Mouse (Mus musculus): Measurements from ENCODE around the gene Nodal.
A peak's percentile ranks its signal among the peaks of the same experiment; 100 is the strongest.

The Nodal gene

DNA sequence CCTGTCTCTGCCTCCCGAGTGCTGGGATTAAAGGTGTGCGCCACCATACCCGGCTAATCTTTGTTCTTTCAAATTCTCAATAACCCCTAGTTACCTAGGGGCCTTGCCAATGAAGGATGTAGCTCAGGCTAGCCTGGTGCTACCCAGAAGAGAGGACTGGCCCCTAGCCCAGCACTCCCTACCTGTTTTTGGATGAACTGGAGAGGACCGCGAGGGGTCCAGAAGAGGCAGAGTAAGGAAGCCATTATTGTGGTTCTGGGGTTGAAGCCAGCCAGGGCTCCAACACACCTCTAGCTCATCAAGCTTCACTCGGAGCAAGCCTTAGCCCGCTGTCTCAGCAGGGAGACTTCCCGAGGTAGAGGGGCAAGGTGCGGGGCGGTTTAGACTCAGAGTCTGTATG, at the start of gene Nodal:
Gene Nodal, plus strand, starts transcription at position 301 of the 400 bp plus-strand sequence.
- DNase-seq = no peak

DNA sequence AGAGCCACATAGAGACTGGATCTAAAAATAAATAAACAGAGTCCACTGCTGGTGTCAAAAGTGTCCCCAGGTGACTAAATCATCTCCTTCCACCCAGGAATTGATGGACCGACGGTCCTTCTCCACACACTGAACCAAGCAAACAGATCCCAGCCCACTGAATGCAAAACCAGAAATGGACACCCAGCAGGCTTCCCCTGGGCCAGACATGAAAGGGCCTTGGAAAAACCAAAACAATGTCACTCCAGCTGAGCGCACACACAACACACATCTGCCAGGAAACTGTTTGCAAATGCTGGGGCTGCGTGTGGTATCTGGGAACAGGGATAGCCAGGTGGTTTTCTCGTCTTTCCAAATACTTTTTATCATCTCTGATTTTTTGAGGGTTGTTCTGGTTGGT, 48.0 kb upstream of the Nodal start:
- DNase-seq = no peak

DNA sequence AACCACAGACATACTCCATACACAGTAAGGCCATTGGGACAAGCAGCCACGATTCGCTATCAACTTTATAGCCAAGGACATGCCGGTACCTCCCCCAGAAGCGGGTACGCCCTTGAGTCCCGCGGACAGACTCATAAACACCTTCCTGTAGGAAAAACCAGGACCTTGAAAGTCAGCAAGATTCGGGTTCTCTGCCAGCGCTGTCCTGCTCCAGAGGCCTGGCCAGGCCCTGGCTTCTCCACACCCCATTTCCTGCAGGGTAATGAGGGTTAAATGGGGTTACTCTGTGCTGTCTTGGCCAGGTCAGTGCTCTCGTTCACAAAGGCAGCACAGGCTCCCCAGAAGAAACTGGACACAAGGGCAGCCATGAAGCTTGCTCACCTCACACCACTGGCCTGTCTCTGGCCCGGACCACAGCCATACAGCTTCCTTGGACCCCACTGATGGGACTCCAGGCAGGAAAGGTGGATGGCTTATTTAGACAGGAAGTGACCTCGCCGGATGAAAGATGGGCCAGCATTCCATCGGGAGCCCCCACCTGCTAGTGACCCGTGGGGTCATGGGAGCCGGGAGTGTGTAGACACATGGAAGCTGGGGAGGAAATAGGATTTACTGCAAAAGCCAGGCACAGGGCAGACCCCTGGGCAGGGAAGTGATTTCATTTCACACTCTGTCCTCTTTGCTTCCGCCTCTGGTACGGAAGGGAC, 47.3 kb upstream of the Nodal start:
- no peak for DNase-seq

DNA sequence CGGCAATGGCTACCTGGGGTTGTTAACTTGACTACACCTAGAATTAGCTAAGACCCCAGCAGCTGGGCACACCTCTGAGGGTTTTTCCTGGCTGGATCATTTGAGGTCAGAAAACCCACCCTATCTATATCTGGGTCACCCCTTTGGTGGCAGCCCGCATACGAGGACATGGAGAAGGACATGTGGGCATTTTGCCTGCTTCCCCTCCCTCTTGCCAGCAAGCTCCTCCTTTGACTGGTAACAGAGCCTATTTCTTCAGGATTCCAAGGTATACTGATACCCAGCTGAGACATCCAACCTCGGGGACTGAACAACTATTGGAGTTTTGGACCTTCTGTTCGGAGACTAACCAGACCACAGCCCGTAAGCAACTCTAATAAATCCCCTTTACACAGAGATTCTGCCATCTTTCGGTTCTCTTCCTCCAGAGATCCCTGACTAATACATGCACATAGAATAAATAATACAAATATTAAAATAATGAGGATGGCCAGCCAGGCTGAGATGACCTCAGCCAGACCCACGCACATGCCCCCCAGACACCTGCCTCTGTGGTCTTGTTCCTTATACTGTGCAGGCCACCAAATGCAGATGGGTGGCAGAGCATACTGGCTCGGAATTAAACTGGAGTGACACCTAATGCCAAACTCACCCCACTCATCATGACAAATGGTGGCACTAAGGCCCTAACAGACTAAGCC, 45.7 kb upstream of the Nodal start:
- DNase-seq = no peak

DNA sequence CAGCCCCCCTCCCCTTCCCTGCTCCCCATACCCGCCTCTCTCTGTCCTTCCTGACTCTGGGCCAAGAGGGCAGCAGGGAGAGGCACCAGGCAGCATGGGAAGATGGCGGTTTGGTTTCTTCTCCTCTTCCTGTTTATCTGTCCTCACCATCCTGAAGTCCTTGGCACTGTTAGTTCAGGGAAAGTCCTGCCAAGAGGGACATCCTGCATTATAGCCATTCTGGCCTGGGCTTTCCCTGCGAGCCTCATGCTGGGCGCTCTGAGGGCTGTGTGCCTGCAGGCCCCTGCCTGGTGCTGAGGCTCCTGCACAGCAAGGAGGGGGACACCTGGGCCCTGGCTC, 45.2 kb upstream of the Nodal start:
- DNase-seq = no peak

DNA sequence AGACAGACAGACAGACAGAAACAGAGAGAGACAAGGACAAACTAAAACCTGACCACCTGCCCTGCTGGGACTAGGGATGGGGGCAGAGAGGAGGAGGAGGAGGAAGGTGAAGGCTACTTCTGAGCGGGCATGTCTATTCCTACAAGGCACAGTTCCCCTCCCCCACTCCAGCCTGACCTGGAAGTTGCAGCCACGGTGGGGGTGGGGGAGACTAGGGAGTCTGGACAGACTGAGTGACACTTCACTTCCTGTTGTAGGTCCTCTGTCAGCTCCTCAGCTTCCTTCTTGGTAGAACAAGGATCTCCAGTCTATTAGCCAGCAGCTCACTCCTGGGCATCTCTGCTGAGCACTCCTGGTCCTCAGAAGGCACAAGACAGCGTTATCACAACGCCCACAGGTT, 43.7 kb upstream of the Nodal start:
- DNase-seq = peak; percentile 61

DNA sequence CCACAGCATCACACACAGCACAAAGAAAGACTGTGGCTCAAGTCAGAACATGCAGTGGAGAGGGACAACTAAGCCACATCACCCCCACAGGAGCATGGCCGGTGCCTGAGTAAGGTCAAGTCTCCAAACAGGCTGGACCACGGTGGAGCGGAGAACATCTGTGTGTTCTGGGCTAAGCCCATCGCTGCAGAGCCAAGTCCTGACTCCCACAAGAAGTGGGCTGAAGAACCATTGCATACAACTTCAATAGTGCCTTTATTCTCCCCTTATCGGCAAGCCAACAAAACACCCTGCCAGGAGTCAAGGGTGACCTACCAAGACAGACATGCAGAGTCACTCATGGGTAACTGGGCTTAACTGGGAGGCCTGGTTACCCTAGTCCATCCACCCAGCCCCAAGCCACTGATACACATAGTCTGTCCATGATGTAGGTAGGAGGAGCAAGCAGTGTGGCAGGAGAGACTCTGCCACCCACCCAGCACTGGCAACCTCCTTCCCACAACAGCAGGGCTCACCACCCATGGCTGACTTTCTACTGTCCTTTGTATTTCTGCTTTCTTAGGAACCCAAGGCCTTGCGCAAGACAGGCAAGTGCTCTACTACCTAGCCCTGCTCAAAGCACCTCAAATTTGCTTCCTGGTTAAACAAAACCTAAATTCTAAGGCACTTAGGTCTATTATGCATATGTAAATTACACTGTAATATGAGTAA, 42.8 kb upstream of the Nodal start:
- DNase-seq = no peak

DNA sequence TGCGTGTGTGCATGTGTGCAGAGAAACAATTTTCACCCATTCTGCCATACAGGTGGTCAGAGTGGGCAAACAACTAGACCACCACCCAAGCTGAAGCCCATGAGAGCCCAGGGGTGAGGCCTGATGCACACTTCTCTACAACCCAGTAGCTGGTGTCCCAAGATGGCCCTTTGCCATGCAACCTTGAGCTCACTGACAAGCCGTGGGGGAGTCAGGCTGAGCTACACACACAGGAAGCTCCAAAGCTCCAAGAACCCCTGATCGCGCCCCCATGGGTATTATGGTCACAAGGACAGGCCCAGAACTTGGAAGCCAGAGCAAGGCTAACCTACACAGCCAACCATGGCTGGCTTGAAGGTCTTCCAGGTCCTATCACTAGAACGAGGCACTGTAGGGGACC, 39.7 kb upstream of the Nodal start:
- no peak for DNase-seq

DNA sequence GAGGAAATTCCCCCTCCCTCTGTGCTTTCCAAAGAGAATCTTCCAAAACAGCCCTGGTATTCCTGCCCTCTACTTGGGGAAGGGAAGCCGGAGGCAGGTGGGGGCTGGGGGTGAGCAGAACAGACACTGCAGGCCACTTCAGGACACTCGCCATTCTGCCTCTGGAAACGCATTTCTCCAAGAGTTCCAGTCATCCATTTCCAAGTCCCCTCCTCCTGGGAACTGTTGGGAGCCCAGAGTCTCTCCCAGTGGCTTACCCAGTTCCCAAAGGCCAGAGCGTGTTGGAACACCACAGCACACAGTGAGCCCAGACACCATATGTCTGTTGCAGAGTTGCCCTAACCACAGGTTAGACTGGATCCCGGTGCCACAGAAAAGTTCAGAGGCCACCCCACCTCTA, 39.1 kb upstream of the Nodal start:
- DNase-seq = no peak

DNA sequence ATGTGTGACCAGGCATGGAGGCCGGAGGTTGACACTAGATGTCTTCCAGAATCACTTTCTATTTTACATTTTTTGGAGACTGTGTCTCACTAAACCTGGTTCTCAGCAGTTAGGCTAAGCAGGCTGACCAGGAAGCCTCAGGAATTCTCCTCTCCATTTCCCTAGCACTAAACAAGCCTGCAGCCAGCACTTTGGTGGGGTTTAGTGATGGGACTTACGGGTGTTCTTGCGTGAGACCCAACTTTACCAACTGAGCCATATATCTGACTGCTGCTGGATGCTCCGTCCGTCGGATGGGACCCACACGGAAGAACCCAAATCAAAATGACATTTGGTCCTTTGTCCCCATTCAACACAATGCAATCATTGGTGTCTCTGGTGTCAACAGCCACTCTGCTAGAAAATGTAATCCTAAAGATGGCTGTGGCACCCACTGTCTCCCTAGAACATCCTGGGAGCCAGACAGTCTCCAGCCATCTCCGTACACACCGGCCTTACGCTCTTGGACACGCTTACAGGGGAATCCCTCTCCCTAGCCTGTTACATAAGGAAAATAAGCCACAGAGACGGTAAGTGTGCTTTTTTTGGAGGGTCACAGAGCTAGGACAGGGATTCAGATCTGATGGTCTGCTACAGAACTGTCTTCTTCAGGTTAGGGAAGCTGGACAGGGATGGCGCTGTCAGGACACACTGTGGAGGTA, 38.3 kb upstream of the Nodal start:
- no peak for DNase-seq

DNA sequence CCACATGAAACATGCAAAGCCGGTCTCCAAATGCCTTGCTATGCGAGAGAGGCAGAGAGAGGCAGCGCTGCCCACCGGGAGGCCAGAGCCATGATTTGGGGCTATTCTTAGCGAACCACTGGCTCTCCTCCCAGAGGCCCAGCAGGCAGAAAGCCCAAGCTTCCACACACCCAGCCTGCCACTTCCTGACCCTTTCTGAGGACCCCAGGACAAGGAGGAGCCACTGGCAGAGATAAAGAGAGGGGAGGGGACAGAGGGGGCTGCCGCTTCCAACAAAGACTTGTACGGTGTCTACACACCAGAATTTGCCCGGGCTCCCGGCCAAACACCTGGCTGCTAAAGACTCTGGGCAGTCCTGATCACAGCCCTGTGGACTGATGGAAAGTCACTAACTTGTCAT, 37.6 kb upstream of the Nodal start:
- DNase-seq = no peak

DNA sequence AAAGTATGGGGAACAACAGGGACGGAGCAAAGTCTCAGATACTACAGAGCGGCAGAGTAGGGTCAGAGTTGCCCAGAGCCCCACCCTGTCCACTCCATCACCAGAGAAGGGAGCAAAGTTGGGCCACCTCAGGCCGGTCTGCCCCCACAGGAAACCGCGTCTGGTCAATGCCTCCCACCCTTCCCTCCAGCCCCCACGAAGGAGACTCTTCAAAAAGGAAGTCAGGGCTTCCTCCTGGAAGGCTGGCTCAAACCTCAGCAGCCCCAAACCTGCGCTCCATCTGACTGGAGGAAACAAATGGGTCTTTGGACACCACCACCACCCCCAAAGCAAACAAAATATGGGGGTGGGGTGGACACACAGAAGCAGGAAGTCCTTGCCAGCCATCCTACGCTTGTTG, 35.9 kb upstream of the Nodal start:
- DNase-seq = no peak

DNA sequence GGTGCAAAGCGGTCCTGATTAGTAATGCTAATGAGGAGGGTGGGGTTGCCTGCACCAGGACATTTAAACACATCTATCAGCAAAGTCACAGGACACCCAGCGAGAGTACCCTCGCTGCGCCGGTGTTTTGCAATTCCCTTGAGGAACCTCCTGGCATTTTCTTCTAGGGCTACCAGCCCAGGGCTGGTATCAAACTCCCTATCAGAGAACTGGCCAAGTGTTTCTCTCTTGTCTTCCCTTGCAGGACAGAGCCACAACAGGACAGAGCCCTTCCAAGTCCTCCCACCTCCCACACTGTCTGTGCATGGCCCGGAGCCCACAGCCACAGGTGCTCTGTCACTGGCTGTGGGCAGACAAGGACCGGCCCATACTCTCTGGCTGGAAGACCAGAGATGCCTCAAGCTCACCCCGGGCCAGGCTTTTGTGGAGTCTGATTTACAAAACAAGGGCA, 35.5 kb upstream of the Nodal start:
- no peak for DNase-seq

DNA sequence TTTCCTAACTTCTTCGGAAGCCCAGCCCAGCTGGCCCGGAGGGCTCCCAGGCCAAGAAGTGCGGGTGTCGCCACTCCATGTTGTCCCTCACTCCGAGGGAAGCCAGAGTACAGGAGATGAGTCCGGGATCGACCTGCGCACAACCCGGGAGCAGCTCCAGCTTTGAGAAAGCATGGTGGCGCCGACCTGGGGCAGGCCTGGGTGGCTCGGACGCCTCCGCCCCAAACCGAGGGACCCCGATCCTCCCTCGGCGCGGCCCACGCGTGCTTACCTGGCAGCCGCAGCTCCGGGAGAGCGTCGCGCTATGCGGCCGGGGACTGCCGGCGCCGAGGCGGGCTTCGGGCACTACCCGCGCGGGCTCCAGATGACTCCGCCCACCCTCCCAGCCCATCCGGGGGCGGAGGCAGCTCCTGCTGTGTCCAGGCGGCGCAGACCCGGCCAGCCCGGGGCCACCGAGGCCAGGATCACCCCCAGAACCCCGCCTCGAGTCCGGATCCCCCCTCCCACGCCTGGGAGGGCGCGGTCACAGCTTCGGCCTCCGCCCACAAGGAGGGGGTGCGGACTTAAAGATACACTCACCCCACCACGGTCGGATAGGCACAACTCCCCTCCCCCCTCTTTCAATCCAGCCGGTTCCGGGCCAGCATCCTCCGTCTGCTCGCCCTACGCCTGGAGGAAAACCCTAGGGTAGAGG, 34.6 kb upstream of the Nodal start, which contains the start of gene Pald1:
Gene Pald1, minus strand, starts transcription at position 510 of the 694 bp plus-strand sequence.
- peak; percentile 52 for DNase-seq

DNA sequence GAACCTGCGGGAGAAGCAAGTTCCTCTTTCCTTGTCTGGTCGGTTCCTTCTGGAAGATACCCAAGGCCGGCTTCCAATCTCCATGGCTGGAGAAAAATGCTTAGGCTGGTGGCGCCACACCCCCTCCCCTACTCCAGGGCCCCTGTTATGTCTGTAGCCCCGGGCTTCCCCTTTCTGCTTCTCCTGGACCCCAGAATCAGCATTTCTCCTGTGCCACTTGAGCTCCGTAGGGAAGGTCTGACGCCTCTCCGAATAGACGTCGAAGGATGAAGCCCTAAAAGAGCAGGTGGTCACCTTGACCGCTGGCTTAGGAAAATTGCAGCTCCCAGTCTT, 34.1 kb upstream of the Nodal start:
- no peak for DNase-seq

DNA sequence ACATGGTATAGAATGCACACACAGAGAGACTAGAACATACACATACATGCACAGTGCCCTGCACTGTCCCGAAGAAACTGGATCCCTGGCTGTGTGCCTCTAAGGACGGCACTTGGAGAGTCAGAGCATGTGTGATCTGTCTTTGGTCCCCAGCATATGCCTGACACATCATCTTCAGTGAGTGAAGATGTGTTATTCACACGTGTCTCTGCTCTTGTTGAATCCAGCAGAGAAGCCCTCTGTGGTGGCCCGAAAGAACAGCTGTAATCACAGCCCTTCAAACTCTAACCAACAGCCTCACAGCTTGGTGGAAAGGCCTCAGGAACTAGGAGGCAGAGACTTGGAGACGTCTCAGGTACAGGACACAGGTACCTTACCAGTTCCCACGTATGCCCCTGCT, 32.6 kb upstream of the Nodal start:
- no peak for DNase-seq

DNA sequence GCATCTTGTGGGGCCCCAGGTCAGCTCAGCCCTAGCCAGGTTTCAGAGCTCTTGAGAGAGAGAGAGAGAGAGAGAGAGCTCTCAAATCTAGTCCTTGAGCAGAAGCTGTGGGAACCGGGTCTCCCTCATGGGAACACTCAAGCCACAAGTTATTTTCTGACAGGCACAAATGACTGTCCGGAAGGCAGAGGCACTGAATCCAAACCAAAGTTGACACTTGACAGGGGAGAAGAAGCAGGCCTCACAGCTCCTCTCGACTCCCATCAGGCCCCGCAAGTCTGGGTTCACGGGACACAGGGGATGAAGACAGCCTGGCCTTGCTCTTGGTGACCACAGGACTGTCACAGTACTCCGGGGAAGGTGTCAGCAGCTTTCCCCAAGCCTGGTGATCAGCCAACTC, 31.5 kb upstream of the Nodal start:
- no peak for DNase-seq

DNA sequence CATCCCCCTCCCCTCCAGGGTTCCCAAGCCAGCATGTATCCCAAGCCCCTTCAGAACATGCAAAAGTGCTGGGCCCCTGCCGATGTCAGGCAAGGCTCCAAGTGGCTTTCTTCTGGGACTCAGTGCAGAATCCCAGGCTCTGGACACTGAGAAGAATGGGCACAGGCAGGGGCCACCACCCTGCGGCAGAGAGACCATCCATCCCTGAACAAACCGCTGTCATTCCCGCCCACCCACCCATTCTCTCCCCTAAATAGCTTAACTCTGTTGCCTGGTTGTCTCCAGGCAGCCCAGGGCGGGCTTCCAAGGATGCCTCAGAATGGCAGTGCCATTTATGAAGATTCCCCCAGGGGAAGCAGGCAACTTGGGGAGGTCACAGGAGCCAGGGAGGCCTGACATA, 28.8 kb upstream of the Nodal start:
- DNase-seq = no peak

DNA sequence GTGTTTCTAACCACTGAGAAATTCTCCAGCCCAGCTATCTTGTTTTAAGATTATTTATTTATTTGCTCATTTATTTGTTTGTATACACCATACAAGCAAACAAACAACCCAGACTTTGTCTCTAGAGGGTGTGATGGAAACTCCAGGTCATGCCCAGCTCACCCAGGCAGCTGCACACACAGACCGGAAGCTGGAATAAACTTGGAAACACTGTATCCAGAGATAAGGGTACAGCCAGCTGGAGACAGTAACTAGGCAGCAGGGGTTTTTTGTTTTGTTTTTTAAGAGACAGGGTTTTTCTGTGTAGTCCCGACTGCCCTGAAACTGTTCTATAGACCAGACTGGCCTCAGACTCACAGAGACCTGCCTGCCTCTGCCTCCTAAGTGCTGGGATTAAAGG, 27.6 kb upstream of the Nodal start:
- no peak for DNase-seq

DNA sequence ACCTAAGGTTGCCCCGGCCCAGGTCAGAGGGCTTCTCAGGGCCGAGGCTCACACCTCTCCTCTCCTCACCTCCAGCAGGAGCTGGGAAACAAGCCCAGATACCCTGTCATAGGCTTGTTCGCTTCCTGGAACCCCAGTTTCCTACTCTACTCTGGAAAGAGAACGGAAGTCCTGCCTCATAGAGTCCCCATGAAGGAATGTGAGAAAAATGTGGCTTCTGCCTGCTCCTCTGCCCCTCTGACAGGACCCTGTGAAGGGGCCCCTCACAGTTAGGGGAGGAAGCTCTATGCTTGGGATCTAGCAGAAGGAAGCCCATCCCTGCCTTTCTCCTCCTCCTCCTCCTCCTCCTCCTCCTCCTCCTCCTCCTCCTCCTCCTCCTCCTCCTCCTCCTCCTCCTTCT, 25.2 kb upstream of the Nodal start:
- no peak for DNase-seq

DNA sequence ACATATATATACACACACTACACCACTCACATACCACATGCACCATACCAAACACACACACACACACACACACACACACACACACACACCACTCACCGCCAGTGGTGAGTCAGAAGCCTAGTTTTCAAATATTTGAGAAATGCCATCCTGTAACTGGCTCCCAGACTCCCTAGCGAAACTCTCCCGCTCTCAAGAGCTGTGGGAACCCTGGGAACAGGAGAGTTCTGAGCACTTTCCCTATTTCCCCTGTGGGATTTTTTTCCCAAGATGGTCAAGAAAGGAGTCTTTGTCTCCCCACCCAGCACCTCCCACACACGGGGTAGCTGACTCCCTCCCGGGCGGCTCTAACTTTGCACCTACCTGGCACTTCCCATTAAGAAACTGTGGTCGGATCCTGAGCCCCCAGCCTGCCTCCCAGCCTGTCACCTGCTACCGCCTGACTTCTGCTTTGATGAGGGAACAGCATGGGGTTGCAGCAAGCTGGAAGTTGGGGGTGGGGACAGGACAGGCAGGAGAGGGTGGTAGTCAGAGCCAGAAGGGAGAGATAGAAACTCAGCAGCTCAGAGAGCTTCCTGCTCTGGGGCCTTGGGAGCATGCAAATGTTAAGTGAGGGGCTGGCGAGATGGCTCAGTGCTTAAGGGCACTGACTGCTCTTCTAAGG, 23.2 kb upstream of the Nodal start:
- DNase-seq = no peak

DNA sequence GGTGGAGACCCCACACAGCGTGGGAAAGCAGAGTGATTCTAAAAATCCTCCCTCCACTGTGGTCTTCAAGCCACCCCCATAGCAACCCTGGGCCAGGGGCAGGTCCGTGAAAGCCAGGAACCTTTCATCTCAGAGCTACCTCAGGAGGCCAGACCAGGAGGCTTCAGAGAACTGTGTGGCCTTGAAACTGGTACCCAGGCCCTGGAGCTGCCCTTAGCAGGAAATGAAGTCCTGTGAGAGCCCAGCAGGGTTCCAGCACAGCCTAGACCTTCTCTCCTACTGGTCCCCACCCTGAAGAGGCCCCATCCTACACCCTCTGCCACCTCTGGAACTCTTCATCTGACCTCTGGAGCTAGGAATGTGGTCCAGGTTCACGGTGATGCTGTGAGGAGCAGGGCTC, 19.6 kb upstream of the Nodal start:
- DNase-seq = no peak

Measured in right cerebral cortex, postnatal 14 days (tissue).